Mouse (Mus musculus) forebrain, postnatal 0 days (tissue): ENCODE measurements around the gene Fyb. TPM values are rescaled to one million over a fixed set of nuclear protein-coding genes. Genes with fewer than 3 reads are reported as not detected.

Experiments
- ATAC-seq: fragments of 200-750 bp; cut with Nextera tagmentation; 2 replicates; pipeline ENCODE4 v1.8.0; 2017; ENCODE audit warnings: mild to moderate bottlenecking, moderate library complexity
- DNase-seq: peaks from one replicate; pipeline ENCODE4 v3.0.0-alpha.2; 2015
- H3K27ac ChIP-seq: fragments of 300-500 bp; sonication (generic); 2 replicates; pipeline ENCODE4 v1.5.1; 2014; ENCODE audit warnings: low read depth, mild to moderate bottlenecking, antibody characterized with exemption, low read length, moderate library complexity, mixed read lengths
- H3K27me3 ChIP-seq: fragments of 300-500 bp; sonication (generic); 2 replicates; pipeline ENCODE4 v1.6.1; 2014; ENCODE audit warnings: mild to moderate bottlenecking, low read length, mixed read lengths; ENCODE audit not compliant: insufficient read depth
- H3K36me3 ChIP-seq: fragments of 300-500 bp; sonication (generic); 2 replicates; pipeline ENCODE4 v1.6.1; 2014; ENCODE audit warnings: mild to moderate bottlenecking, moderate library complexity; ENCODE audit not compliant: insufficient read depth
- H3K4me1 ChIP-seq: fragments of 300-500 bp; sonication (generic); 2 replicates; pipeline ENCODE4 v1.6.1; 2014; ENCODE audit warnings: antibody characterized with exemption; ENCODE audit not compliant: insufficient read depth
- H3K4me2 ChIP-seq: fragments of 300-500 bp; sonication (generic); 2 replicates; pipeline ENCODE4 v1.6.1; 2014; ENCODE audit warnings: low read depth, mild to moderate bottlenecking, moderate library complexity
- H3K4me3 ChIP-seq: fragments of 300-500 bp; sonication (generic); 2 replicates; pipeline ENCODE4 v1.5.1; 2014; ENCODE audit warnings: low read depth, low read length, mixed read lengths
- H3K9ac ChIP-seq: fragments of 300-500 bp; sonication (generic); 2 replicates; pipeline ENCODE4 v1.6.1; 2014; ENCODE audit warnings: mild to moderate bottlenecking
- H3K9me3 ChIP-seq: fragments of 300-500 bp; sonication (generic); 2 replicates; pipeline ENCODE4 v1.6.1; 2016; ENCODE audit warnings: low read length
- CTCF ChIP-seq: sonication (generic); IDR thresholded peaks from 2 replicates; pipeline ENCODE4 v1.5.1; 2016; ENCODE audit warnings: antibody characterized with exemption, control low read depth, low read depth
- WGBS: fragments of 180-500 bp; shearing (Covaris S2); extraction: QIAGEN DNeasy Blood & Tissue Kit; methylation state at CpG from one replicate; pipeline ENCODE4 v1.1.7; 2014; 5-methylcytosine and 5-hydroxymethylcytosine counted together
- polyA plus RNA-seq: library from polyadenylated mRNA; unstranded; fragments of >200 nt; fragmentation: Nextera tagmentation; extraction: Ambion mirVana; gene quantifications from 2 replicates; pipeline ENCODE4 v1.2.1, GENCODE M21; 2015
- total RNA-seq: library from RNA; depleted of rRNA; stranded (reverse); fragments of >200 nt; gene quantifications from 2 replicates; pipeline ENCODE4 v1.2.3, GENCODE M21; 2014

The Fyb gene
- total and polyA plus RNA-seq, 2 experiments from 2014 or later, result 0.95 to 2.2 TPM

DNA sequence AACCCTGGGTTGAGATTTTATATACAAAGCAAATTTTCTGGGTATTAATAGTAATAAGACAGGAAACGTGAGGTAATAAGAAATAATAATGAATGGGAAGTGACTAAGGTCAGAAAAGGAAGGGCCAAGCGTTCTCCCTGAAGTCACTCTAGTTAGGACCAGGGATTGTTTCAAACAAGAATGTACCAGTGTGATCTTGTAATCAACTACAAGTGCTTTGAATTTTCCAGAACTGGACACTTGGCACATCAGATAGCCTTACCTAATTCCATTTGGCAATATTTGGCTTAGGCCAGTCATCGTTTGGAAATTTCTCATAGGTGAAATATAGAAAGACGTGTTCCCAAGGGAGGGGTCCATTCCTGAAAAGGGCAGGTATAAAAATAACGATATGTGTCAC is 103.5 kb downstream of the Fyb start:
- DNase-seq, result no peak
- Histone ChIP-seq H3K4me3 (no peak overlapping the region), H3K9ac (no peak overlapping the region), H3K36me3 (no peaks in the 10 kb centered on the region), H3K27ac (no peak overlapping the region), H3K27me3 (no peaks in the 10 kb centered on the region), H3K4me1 (peaks cover 10% of the 10 kb centered on the region), H3K4me2 (no peak overlapping the region), H3K9me3 (no peaks in the 10 kb centered on the region)
- ATAC-seq, result no peak
- TF ChIP-seq CTCF, result no peak
- 65% methylated on average over 5 of the region's 5 CpGs for WGBS

DNA sequence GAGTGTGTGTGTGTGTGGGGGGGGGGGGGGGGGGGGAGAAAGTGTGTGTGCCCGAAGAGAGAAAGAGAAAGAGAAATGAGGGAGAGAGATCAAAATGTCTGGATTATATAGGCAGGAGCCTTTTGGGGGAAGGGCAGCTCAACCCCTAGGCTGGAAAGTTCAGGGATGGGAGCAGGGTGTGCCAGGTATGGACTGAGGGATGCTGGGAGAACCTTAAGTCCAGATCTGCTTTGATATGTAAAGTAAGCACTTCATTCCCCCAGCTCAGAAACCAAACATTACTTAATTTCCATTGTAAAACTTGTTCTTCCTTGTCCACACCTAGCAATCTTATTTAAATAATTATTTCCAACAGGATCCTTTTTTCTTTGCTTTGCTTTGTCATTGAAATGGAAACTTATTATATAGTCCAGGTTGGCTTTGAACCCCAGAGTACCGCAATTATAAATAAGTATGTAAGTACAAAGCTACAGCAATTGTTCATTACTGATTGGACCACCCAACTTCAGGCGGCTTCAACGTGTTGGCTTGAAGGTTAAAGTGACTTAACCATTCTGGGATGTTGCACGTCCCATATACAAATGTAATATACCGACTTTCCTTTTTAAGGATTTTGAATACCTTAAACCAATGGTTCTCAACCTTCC is 105.9 kb downstream of the Fyb start:
- ATAC-seq (no peak), DNase-seq (no peak)
- no peak for TF ChIP-seq CTCF
- Histone ChIP-seq H3K36me3 (no peaks in the 10 kb centered on the region), H3K4me1 (peaks cover 10% of the 10 kb centered on the region), H3K9ac (no peak overlapping the region), H3K27ac (no peak overlapping the region), H3K4me3 (no peak overlapping the region), H3K4me2 (no peak overlapping the region), H3K27me3 (no peaks in the 10 kb centered on the region), H3K9me3 (no peaks in the 10 kb centered on the region)
- WGBS, result 84% methylated on average over 6 of the region's 6 CpGs

DNA sequence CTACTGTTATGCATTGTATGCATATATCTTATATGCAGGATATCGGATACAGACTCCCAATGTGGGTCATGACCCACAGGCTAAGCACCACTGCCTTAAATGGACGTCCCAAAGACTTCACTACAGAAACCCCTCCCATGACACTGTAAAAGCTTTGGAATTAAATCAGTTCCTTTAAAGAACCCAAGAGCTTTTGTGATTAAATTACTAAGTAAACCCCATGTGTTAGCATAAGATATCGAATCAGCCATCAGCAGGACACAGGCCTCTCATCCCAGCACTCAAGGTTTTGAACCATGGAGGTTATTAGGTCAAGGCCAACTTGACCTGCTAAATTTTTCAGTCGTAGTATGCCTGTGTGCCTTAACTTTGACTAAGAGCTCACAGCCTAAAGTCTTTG is 106.5 kb downstream of the Fyb start:
- WGBS, result 84% methylated on average over 4 of the region's 4 CpGs
- TF ChIP-seq CTCF, result no peak

DNA sequence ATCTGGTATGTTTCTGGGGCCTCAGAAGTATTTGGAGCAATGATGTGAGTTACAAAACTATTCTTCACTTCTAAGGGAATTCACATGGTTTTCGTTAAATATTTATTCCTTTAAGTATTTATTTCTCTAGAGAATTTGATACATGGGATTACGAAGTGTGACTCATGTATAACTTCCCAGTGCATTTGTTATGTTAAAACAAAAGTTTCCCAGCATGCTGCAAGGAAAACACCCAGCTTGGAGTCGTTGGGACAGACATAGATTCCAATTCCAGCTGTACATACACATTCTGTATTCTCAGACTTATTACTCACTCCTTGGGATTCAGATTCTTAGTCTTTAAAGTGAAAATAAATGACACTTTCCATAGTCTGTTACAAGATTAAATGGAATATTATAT is 112.8 kb downstream of the Fyb start:
- Histone ChIP-seq H3K9ac (no peak overlapping the region), H3K27me3 (no peaks in the 10 kb centered on the region), H3K4me3 (no peak overlapping the region), H3K27ac (no peak overlapping the region), H3K9me3 (no peaks in the 10 kb centered on the region), H3K36me3 (no peaks in the 10 kb centered on the region), H3K4me2 (no peak overlapping the region), H3K4me1 (no peaks in the 10 kb centered on the region)
- 79% methylated on average over 3 of the region's 3 CpGs for WGBS
- DNase-seq, result no peak
- no peak for TF ChIP-seq CTCF
- ATAC-seq, result no peak

More for the DNA sequence above, 106.5 kb downstream of the Fyb start:
- no peak overlapping the region for H3K4me3 ChIP-seq
- H3K9ac ChIP-seq, result no peak overlapping the region
- no peaks in the 10 kb centered on the region for H3K9me3 ChIP-seq
- no peak overlapping the region for H3K27ac ChIP-seq
- H3K27me3 ChIP-seq, result no peaks in the 10 kb centered on the region
- DNase-seq, result no peak
- ATAC-seq, result no peak
- H3K4me1 ChIP-seq, result peaks cover 10% of the 10 kb centered on the region
- no peak overlapping the region for H3K4me2 ChIP-seq
- no peaks in the 10 kb centered on the region for H3K36me3 ChIP-seq

DNA sequence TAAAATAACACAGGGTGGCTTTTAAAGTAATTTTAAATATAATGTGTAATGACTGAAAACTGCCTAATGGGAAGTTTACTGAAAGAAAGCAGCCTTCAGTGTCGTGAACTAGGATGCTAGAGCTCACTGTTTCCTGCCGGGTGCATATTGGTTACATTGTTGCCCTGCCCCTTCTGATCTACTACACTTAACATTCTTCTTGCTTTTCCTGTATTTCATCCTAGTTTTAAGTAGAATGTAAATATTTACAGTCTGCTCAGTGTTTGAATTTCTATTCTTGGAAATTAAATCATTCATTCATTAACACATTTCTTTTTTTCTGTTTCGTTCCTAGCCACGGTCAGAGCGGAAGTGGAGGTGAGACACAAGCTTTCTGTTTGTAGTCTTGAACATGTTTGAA is 119.6 kb downstream of the Fyb start:
- no peaks in the 10 kb centered on the region for H3K9me3 ChIP-seq
- H3K4me3 ChIP-seq, result no peak overlapping the region
- ATAC-seq (no peak), DNase-seq (no peak)
- no peak overlapping the region for H3K27ac ChIP-seq
- H3K27me3 ChIP-seq, result no peaks in the 10 kb centered on the region
- no peak overlapping the region for H3K4me2 ChIP-seq
- no peak overlapping the region for H3K9ac ChIP-seq
- TF ChIP-seq CTCF, result no peak
- WGBS, result 59% methylated on average over 5 of the region's 5 CpGs
- H3K4me1 ChIP-seq, result no peaks in the 10 kb centered on the region
- no peaks in the 10 kb centered on the region for H3K36me3 ChIP-seq

DNA sequence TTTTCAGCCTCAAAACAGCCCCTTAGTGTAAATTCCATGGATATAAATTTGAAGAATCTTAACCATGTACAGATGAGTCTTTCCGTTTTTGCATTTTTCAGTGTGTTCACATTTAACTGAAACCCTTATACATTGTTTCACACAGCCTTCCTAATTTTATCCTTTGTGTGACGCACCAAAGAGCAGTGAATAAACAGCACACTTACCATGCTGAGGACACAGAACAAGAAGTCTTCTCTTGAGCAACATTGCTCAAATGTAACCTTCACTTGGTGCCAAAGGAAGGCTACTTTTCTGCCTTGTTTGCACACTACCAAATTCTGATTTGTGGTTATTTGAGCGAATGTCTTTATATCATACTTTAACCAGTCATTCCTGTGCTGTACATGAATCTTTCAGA is 122.8 kb downstream of the Fyb start:
- DNase-seq (no peak), ATAC-seq (no peak)
- Histone ChIP-seq H3K9me3 (no peaks in the 10 kb centered on the region), H3K4me3 (no peak overlapping the region), H3K27me3 (no peaks in the 10 kb centered on the region), H3K36me3 (no peaks in the 10 kb centered on the region), H3K4me1 (no peaks in the 10 kb centered on the region), H3K4me2 (no peak overlapping the region), H3K9ac (no peak overlapping the region), H3K27ac (no peak overlapping the region)
- WGBS, result 86% methylated on average over 3 of the region's 3 CpGs
- no peak for TF ChIP-seq CTCF

DNA sequence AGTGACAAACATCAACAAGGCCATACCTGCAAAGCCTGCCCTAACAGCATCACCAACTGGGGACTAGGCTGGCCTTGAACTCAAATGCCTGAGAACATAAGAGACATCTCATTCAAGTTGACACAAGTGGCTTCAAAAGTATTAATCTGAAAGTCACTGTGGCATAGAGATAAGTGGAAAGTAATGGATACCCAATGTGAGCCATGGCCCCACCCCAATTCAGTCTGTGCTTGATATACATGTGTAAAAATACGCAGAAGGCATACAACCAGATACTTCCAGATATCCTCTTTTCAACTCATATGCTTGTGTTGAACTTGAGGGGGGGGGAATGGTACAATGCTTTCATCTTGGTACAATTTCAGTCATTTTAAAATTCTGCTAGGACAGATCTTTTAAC is 124.4 kb downstream of the Fyb start:
- DNase-seq (no peak), ATAC-seq (no peak)
- H3K27ac ChIP-seq, result no peak overlapping the region
- no peaks in the 10 kb centered on the region for H3K36me3 ChIP-seq
- TF ChIP-seq CTCF, result no peak
- H3K9ac ChIP-seq, result no peak overlapping the region
- H3K27me3 ChIP-seq, result no peaks in the 10 kb centered on the region
- no peaks in the 10 kb centered on the region for H3K9me3 ChIP-seq
- 85% methylated on average over 1 of the region's 1 CpGs for WGBS
- no peak overlapping the region for H3K4me2 ChIP-seq
- H3K4me1 ChIP-seq, result no peaks in the 10 kb centered on the region
- H3K4me3 ChIP-seq, result no peak overlapping the region
